Mouse (Mus musculus): ENCODE results near the gene Col27a1. TPM values are rescaled to one million over a fixed set of nuclear protein-coding genes. Genes with fewer than 3 reads are reported as not detected.

Col27a1 gene
- polyA plus RNA-seq, 1 experiment = not detected

DNA sequence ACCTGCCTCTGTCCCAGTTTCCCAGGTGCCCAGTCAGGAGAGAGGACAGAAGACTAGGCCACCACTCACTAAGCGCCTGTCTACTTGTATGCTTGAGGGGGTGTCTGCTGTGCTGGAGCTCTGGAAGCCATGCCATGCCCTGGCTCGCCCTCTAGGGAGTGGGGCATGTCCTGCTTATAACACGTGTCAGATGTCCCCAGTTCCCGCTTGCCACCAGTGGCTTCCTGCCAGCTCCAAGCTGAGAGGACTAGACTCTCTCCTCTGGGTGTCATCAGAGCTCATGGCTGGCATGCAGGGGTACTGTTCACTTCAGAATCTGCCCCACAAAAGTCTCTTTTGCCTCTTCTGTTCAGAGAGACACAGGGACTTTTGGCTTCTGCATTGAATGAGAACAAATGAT, 55.0 kb downstream of the Col27a1 start:
- no peak overlapping the region for H3K4me3 ChIP-seq (ENCODE audit: insufficient read depth, low read length)
- TF ChIP-seq POLR2A (IDR thresholded peaks at IDR 0.05; ENCODE audit: borderline replicate concordance, low read depth, low read length) = no peak
- no peaks in the 10 kb centered on the region for H3K4me1 ChIP-seq (ENCODE audit: control insufficient read depth, insufficient read depth, low read length)

GRCm38 (mm10) chr4:63274516-63274915, 60.7 kb downstream of the Col27a1 start:
- H3K4me1 ChIP-seq (ENCODE audit: control insufficient read depth, insufficient read depth, low read length) = no peaks in the 10 kb centered on the region
- no peak overlapping the region for H3K4me3 ChIP-seq (ENCODE audit: insufficient read depth, low read length)
- TF ChIP-seq CTCF (IDR thresholded peaks at IDR 0.05; ENCODE audit: low read depth, low read length) (no peak), POLR2A (IDR thresholded peaks at IDR 0.05; ENCODE audit: borderline replicate concordance, low read depth, low read length) (no peak)
- H3K27ac ChIP-seq (ENCODE audit: insufficient read depth, low read depth, low read length) = no peak overlapping the region

More for the DNA sequence above, 55.0 kb downstream of the Col27a1 start:
- H3K27ac ChIP-seq (ENCODE audit: insufficient read depth, low read depth, low read length) = no peak overlapping the region

GRCm38 (mm10) chr4:63275251-63275650, 61.4 kb downstream of the Col27a1 start:
- Histone ChIP-seq H3K27ac (ENCODE audit: insufficient read depth, low read depth, low read length) (no peak overlapping the region), H3K4me1 (ENCODE audit: control insufficient read depth, insufficient read depth, low read length) (no peaks in the 10 kb centered on the region), H3K4me3 (ENCODE audit: insufficient read depth, low read length) (no peak overlapping the region)
- no peak for TF ChIP-seq CTCF (IDR thresholded peaks at IDR 0.05; ENCODE audit: low read depth, low read length)
- no peak for TF ChIP-seq POLR2A (IDR thresholded peaks at IDR 0.05; ENCODE audit: borderline replicate concordance, low read depth, low read length)

GRCm38 (mm10) chr4:63276571-63276970, 62.8 kb downstream of the Col27a1 start:
- H3K4me1 ChIP-seq (ENCODE audit: control insufficient read depth, insufficient read depth, low read length) = no peaks in the 10 kb centered on the region
- no peak overlapping the region for H3K27ac ChIP-seq (ENCODE audit: insufficient read depth, low read depth, low read length)
- H3K4me3 ChIP-seq (ENCODE audit: insufficient read depth, low read length) = no peak overlapping the region
- TF ChIP-seq POLR2A (IDR thresholded peaks at IDR 0.05; ENCODE audit: borderline replicate concordance, low read depth, low read length) = no peak
- TF ChIP-seq CTCF (IDR thresholded peaks at IDR 0.05; ENCODE audit: low read depth, low read length) = no peak

DNA sequence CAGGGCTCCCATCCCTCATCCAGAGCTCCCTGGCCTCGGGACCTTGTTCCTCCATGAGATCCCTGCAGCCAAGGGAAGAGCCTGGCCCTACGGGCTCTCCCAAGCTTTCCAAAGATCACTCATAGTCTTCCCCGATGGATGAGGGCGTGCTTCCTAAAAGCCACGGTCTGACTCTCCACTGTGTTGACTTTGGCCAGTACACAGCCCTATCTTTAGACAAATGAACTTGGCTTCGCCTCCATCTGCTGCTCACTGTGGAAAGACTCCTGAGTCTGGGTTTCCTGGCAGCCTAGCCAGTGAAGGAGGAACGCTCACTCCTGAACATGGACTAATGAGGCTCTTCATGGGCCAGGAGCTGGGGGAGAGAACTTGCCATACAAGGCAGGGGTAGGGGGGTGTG, 65.0 kb downstream of the Col27a1 start:
- Histone ChIP-seq H3K4me3 (ENCODE audit: insufficient read depth, low read length) (no peak overlapping the region), H3K4me1 (ENCODE audit: control insufficient read depth, insufficient read depth, low read length) (no peaks in the 10 kb centered on the region), H3K27ac (ENCODE audit: insufficient read depth, low read depth, low read length) (no peak overlapping the region)
- TF ChIP-seq CTCF (IDR thresholded peaks at IDR 0.05; ENCODE audit: low read depth, low read length) (no peak), POLR2A (IDR thresholded peaks at IDR 0.05; ENCODE audit: borderline replicate concordance, low read depth, low read length) (no peak)

DNA sequence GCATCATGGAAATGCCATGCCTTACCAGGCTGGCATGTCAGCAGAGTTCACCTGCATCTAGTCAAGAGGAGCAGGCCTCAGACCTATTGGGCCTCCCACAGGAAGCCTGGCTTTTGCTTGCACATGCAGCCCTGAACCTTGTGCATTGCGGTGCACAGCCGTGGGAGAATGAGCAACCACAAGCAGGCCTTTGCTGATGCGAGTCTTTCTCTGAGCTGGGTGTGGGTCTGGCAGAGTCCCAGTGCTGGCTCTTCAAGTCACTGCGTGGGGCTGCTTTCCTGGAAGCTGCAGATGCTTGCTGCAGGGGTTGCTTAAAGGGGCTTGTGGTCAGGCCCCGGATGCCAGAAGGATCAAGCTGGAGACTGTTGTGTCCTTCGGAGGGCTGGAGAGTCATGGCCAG, 67.9 kb downstream of the Col27a1 start:
- TF ChIP-seq POLR2A (IDR thresholded peaks at IDR 0.05; ENCODE audit: borderline replicate concordance, low read depth, low read length) (no peak), CTCF (IDR thresholded peaks at IDR 0.05; ENCODE audit: low read depth, low read length) (no peak)
- Histone ChIP-seq H3K4me1 (ENCODE audit: control insufficient read depth, insufficient read depth, low read length) (no peaks in the 10 kb centered on the region), H3K27ac (ENCODE audit: insufficient read depth, low read depth, low read length) (no peak overlapping the region), H3K4me3 (ENCODE audit: insufficient read depth, low read length) (no peak overlapping the region)

GRCm38 (mm10) chr4:63283319-63283718, 69.5 kb downstream of the Col27a1 start:
- H3K4me3 ChIP-seq (ENCODE audit: insufficient read depth, low read length) = no peak overlapping the region
- TF ChIP-seq CTCF (IDR thresholded peaks at IDR 0.05; ENCODE audit: low read depth, low read length) = no peak
- TF ChIP-seq POLR2A (IDR thresholded peaks at IDR 0.05; ENCODE audit: borderline replicate concordance, low read depth, low read length) = no peak
- H3K27ac ChIP-seq (ENCODE audit: insufficient read depth, low read depth, low read length) = no peak overlapping the region
- no peaks in the 10 kb centered on the region for H3K4me1 ChIP-seq (ENCODE audit: control insufficient read depth, insufficient read depth, low read length)

GRCm38 (mm10) chr4:63286034-63286433, 72.2 kb downstream of the Col27a1 start:
- Histone ChIP-seq H3K27ac (ENCODE audit: insufficient read depth, low read depth, low read length) (no peak overlapping the region), H3K4me1 (ENCODE audit: control insufficient read depth, insufficient read depth, low read length) (no peaks in the 10 kb centered on the region), H3K4me3 (ENCODE audit: insufficient read depth, low read length) (no peak overlapping the region)
- TF ChIP-seq POLR2A (IDR thresholded peaks at IDR 0.05; ENCODE audit: borderline replicate concordance, low read depth, low read length) = no peak
- no peak for TF ChIP-seq CTCF (IDR thresholded peaks at IDR 0.05; ENCODE audit: low read depth, low read length)

DNA sequence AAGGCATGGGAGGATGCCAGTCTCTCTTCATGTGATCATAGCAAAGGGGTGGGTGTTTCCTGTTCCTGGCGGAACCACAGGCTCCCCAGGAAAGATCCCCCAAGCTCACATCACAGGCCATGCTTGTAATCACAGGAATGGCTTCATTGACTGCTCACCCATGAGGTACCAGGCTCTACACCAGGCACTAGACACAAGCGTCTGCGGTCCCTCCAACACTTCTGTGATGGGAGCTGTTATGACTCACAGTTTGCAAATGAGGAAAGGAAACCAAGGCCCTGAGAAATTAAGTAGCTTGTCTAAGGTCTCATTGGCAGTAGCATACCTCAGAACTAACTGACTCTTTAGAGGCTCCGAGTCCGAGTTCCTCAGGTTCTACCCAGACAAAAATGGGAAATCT, 74.7 kb downstream of the Col27a1 start:
- no peak for TF ChIP-seq CTCF (IDR thresholded peaks at IDR 0.05; ENCODE audit: low read depth, low read length)
- no peak for TF ChIP-seq POLR2A (IDR thresholded peaks at IDR 0.05; ENCODE audit: borderline replicate concordance, low read depth, low read length)
- no peak overlapping the region for H3K27ac ChIP-seq (ENCODE audit: insufficient read depth, low read depth, low read length)
- no peaks in the 10 kb centered on the region for H3K4me1 ChIP-seq (ENCODE audit: control insufficient read depth, insufficient read depth, low read length)
- H3K4me3 ChIP-seq (ENCODE audit: insufficient read depth, low read length) = no peak overlapping the region

- no peak overlapping the region for H3K4me3 ChIP-seq (ENCODE audit: insufficient read depth, low read length)
- H3K4me1 ChIP-seq (ENCODE audit: control insufficient read depth, insufficient read depth, low read length) = no peaks in the 10 kb centered on the region
- TF ChIP-seq POLR2A (IDR thresholded peaks at IDR 0.05; ENCODE audit: borderline replicate concordance, low read depth, low read length) = no peak
- TF ChIP-seq CTCF (IDR thresholded peaks at IDR 0.05; ENCODE audit: low read depth, low read length) = no peak
- H3K27ac ChIP-seq (ENCODE audit: insufficient read depth, low read depth, low read length) = no peak overlapping the region
Measured at GRCm38 (mm10) chr4:63290081-63290480, 76.3 kb downstream of the Col27a1 start.

- no peak overlapping the region for H3K4me3 ChIP-seq (ENCODE audit: insufficient read depth, low read length)
Measured at GRCm38 (mm10) chr4:63291075-63291474, 77.3 kb downstream of the Col27a1 start.

More at GRCm38 (mm10) chr4:63291075-63291474, 77.3 kb downstream of the Col27a1 start:
- H3K4me1 ChIP-seq (ENCODE audit: control insufficient read depth, insufficient read depth, low read length) = no peaks in the 10 kb centered on the region
- no peak overlapping the region for H3K27ac ChIP-seq (ENCODE audit: insufficient read depth, low read depth, low read length)
- no peak for TF ChIP-seq CTCF (IDR thresholded peaks at IDR 0.05; ENCODE audit: low read depth, low read length)
- TF ChIP-seq POLR2A (IDR thresholded peaks at IDR 0.05; ENCODE audit: borderline replicate concordance, low read depth, low read length) = no peak
